14 mouse cellular contexts compared by ENCODE assay signal in the genomic region with DNA sequence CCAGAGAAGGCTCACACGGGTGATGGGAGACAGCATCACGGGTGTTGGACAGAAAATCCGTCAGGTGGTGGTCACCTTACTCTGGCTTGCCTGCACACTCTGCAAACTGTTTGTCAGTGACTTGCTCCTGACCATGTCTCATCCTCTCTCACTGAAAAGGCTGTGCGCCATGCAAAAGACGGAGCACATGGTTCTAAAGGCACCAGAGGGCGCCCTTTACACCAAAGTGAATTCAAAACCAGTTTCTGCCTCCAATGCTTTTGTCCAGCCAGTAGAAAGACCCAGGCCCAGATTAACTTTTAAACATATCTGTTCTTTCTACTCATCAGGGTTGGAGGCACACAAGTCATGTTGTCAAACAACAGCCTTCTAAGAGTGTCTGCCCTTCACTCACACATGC. TPM values are rescaled to one million over a fixed set of nuclear protein-coding genes. Genes with fewer than 3 reads are reported as not detected.
DNase-seq lines count a peak whose midpoint lies in the region; ATAC-seq and TF ChIP-seq lines count a peak whose summit lies in the region.
"Had no signal": no experiment of that assay in that cellular context is flagged by ENCODE, and none has a peak within 500 bp of the region (broad histone marks: within the 10 kb centered on the region; RNA-seq: fewer than 3 reads in every experiment).

No protein-coding gene starts in this region.

- H3K9me3 ChIP-seq in midbrain, embryonic 10.5 days (replicated peaks), result no peaks in the 10 kb centered on the region
- no peaks in the 10 kb centered on the region for H3K9me3 ChIP-seq in midbrain, embryonic 13.5 days
- H3K9me3 ChIP-seq: forebrain, embryonic 12.5 days had no signal

- no peak overlapping the region for H3K9ac ChIP-seq in midbrain, embryonic 13.5 days (replicated peaks)
- H3K9ac ChIP-seq: forebrain, embryonic 12.5 days had no signal

- peak; percentile 79 for DNase-seq in heart, adult 11 months
- no peak for DNase-seq in heart, postnatal 25 days (ENCODE audit: low spot score)
- peak; percentile 34 for DNase-seq in midbrain, embryonic 10.5 days (ENCODE audit: low spot score)
- peak; percentile 58 for DNase-seq in brain, embryonic 14.5 days (ENCODE audit: low read depth)
- DNase-seq in retina, embryonic 14.5 days (ENCODE audit: low spot score), result peak; percentile 45
- DNase-seq in MN1 (ENCODE audit: low spot score), result no peak
- DNase-seq: adrenal gland, postnatal 25 days; cerebellum, adult 9-11 months; lung, adult 2 months had no signal

- H3K27ac ChIP-seq in midbrain, embryonic 10.5 days (replicated peaks), result no peak overlapping the region
- H3K27ac ChIP-seq in midbrain, embryonic 13.5 days, result no peak overlapping the region
- H3K27ac ChIP-seq: forebrain, embryonic 12.5 days had no signal

- peaks cover 36% of the 10 kb centered on the region for H3K27me3 ChIP-seq in midbrain, embryonic 10.5 days (ENCODE audit: low read depth, poor library complexity, severe bottlenecking)
- peaks cover 5% of the 10 kb centered on the region; the same call in 1 of the 2 replicates for H3K27me3 ChIP-seq in midbrain, embryonic 13.5 days

- peaks cover 5% of the 10 kb centered on the region for H3K4me1 ChIP-seq in midbrain, embryonic 10.5 days
- peaks cover 13% of the 10 kb centered on the region for H3K4me1 ChIP-seq in midbrain, embryonic 13.5 days (replicated peaks)

- TF ChIP-seq POLR2A in brain, embryonic 14.5 days (IDR thresholded peaks at IDR 0.05; ENCODE audit: borderline replicate concordance, extremely low read depth, insufficient read depth, insufficient read length, poor library complexity, severe bottlenecking), result no peak

- TF ChIP-seq CTCF in brain, embryonic 14.5 days (IDR thresholded peaks at IDR 0.05; ENCODE audit: borderline replicate concordance, extremely low read depth, insufficient read depth, insufficient read length), result peak; percentile 49; the same call in 1 of the 2 replicates

- H3K4me2 ChIP-seq in midbrain, embryonic 13.5 days (replicated peaks), result no peak overlapping the region
- H3K4me2 ChIP-seq: forebrain, embryonic 12.5 days had no signal

- no peak overlapping the region for H3K4me3 ChIP-seq in midbrain, embryonic 10.5 days
- no peak overlapping the region for H3K4me3 ChIP-seq in midbrain, embryonic 13.5 days (replicated peaks)
- H3K4me3 ChIP-seq: forebrain, embryonic 12.5 days had no signal

- 61% methylated on average over 6 of the region's 6 CpGs for whole genome bisulfite sequencing in midbrain, embryonic 10.5 days
- 71% methylated on average over 6 of the region's 6 CpGs for WGBS in midbrain, embryonic 13.5 days

- intact Hi-C loops in heart, postnatal 25 days (cut with DNase I), result loop anchor here (5.0 kb wide), 1 partner anchor 1809 kb away; no protein-coding TSS in a partner anchor

- ATAC-seq in midbrain, embryonic 13.5 days, result no peak
- ATAC-seq in erythroblast, adult 5-6 weeks (replicated peaks; ENCODE audit: low FRiP score, poor library complexity, severe bottlenecking), result no peak

- no peaks in the 10 kb centered on the region for H3K36me3 ChIP-seq in midbrain, embryonic 10.5 days
- no peaks in the 10 kb centered on the region for H3K36me3 ChIP-seq in midbrain, embryonic 13.5 days
- H3K36me3 ChIP-seq: forebrain, embryonic 12.5 days had no signal

RNA-seq across cellular contexts. Expression of a gene that starts 22.0 kb away (rescaled TPM):
- total RNA-seq in heart, postnatal 25 days (2021), result not detected
- polyA plus RNA-seq in midbrain, embryonic 10.5 days (2016; fragmentation: Nextera tagmentation; extraction: Ambion mirVana), result not detected in 2 replicates
- not detected in 2 replicates for polyA plus RNA-seq in midbrain, embryonic 13.5 days (2015; fragmentation: Nextera tagmentation; extraction: Ambion mirVana)
- polyA plus RNA-seq in brain, embryonic 14.5 days (2012; rRNA removed), result 0.15 and 0.16 TPM in 2 replicates
- total RNA-seq in erythroblast, adult 5-6 weeks (2015; ENCODE audit: low replicate concordance), result not detected in 2 replicates
- total RNA-seq in erythroblast, adult 5-6 weeks (2017; ENCODE audit: low replicate concordance), result 4.0 TPM in 1 of 2 replicates, not detected in the other
- total RNA-seq: adrenal gland, postnatal 25 days had no signal
- polyA plus RNA-seq: forebrain, embryonic 12.5 days; intestine, embryonic 14.5 days; lung, adult 2 months; stomach, embryonic 16.5 days had no signal

RNA-seq across cellular contexts. Expression of a gene that starts 25.0 kb away (rescaled TPM):
- 1 to 10 TPM; 4.2 to 4.7 TPM for total RNA-seq in heart, postnatal 25 days (2021)
- 15.8 and 33.2 TPM in 2 replicates for polyA plus RNA-seq in midbrain, embryonic 10.5 days (2016; fragmentation: Nextera tagmentation; extraction: Ambion mirVana)
- 97.6 and 102 TPM in 2 replicates for polyA plus RNA-seq in midbrain, embryonic 13.5 days (2015; fragmentation: Nextera tagmentation; extraction: Ambion mirVana)
- 70.1 and 88.6 TPM in 2 replicates for polyA plus RNA-seq in brain, embryonic 14.5 days (2012; rRNA removed)
- total RNA-seq in erythroblast, adult 5-6 weeks (2015; ENCODE audit: low replicate concordance), result 11.1 and 25.5 TPM in 2 replicates
- total RNA-seq in erythroblast, adult 5-6 weeks (2017; ENCODE audit: low replicate concordance), result 4.9 and 10.2 TPM in 2 replicates

Comparison
In these comparisons a context has a peak if more than half of its experiments do, and no peak if none do; other contexts are left out.
1. DNase-seq: peak in heart, adult 11 months (single experiment), midbrain, embryonic 10.5 days (single experiment), brain, embryonic 14.5 days (single experiment) and retina, embryonic 14.5 days (single experiment); none in heart, postnatal 25 days (single experiment) and MN1 (single experiment).